Mouse (Mus musculus) right cerebral cortex, postnatal 36 days (tissue): Measurements from ENCODE around the gene Gm49384.

Experiments
- DNase-seq, 2 experiments: peaks; one replicate each; pipeline ENCODE4 v3.0.0; 2022; ENCODE audit warnings: low spot score in 2 of 2, mixed read lengths in 1 of 2

Gene Gm49384

GRCm38 (mm10) chr12:69204052-69204833 lies at the start of gene Gm49384:
TSS of gene Gm49384 (minus strand) at chr12:69204267.
- DNase-seq: no peak

GRCm38 (mm10) chr12:69253806-69254205 lies 49.7 kb upstream of the Gm49384 start:
- no peak for DNase-seq

DNA sequence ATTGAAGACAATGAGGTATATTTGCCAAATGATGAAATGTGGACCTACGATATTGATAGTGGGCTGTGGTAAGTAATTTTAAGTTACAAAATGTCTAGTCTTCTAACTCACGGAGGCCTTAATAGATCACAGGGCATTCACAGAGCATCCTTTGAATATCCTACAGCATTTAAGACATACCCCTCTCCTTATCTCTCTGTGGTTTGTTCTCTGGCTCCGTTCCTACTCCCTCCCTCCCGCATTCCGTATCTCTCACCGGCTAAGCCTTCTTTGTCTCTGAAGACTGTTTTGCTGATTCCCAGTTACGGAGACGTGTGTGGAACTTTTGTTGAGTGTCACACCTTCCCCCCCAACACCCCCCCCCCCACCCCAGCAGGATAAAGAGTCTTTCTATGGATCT lies 46.7 kb upstream of the Gm49384 start:
- no peak for DNase-seq

DNA sequence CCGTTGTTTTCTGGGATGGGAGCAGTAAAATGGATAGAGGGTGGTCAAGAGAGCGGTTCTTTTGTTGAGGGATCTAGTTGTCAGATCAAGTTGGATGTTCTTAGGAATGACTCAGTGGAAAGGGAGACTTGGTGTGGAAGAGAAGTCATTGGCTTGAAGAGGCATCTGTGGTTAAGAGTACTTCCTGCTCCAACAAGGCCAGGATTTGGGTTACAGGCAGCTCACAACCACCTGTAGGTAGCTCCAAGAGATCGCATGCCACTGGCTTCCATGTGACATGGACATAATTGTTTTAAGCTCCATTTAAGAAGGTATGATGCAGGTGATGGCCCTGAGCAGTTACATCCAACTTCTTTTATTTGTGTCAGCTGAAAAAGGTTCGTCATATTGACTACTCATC lies 45.7 kb upstream of the Gm49384 start:
- DNase-seq: no peak

DNA sequence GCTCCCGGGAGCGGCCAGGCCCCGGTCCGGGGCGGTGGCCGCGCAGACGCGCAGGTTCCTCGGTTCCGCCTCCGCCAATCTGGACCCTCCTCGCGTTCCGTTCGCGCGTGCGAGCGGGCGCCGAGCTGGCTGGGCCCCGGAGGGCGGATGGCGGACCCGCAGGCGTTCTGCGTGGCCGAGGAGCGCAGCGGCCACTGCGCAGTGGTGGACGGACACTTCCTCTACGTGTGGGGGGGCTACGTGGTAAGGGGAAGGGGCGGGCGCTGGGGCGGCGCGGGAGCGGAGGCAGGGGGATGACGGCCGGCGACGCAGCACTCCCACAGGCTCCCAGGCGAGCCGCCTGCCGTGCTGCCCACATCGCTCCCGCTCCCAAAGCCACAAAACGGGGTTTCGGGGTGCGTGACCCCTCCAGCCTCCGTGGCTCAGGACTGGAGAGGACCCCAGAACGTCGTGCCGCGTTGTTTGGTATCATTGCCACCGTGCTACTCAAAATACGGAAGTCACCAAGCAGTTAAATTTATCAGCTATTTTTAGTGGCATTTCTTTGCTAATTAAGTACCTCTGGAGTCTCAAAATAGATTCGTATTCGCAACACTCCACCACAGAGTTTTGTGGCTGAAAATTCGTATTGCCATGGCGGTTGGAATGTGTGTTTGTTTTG lies 37.8 kb upstream of the Gm49384 start:
- peak; percentile 56 to 59 for DNase-seq

- DNase-seq: no peak
These were observed 37.3 kb upstream of the Gm49384 start for GRCm38 (mm10) chr12:69241405-69241770.

GRCm38 (mm10) chr12:69240876-69241275 lies 36.8 kb upstream of the Gm49384 start, which contains the start of gene Klhdc1:
TSS of gene Klhdc1 (plus strand) at chr12:69241176.
- no peak for DNase-seq

DNA sequence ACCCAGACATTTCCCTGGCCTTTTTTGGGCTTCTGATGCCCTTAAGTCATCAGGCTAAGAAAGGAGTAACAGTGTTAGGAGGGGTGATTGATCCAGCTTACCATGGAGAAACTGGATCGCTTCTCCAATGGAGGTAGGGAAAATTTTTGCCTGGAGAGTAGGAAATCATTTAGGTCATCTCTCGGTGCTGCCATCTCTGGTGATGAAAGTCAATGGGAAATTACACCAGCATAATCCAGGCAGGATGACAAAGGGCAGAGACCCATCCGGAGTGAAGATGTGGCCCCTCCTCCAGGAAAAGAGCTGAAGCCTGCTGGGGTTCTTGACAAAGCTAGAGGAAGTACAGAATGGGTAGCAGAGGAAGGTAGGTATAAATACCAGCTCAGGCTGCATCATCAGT lies 34.2 kb upstream of the Gm49384 start:
- DNase-seq: no peak

- no peak for DNase-seq
These were observed 31.7 kb upstream of the Gm49384 start for GRCm38 (mm10) chr12:69235782-69236181.

DNA sequence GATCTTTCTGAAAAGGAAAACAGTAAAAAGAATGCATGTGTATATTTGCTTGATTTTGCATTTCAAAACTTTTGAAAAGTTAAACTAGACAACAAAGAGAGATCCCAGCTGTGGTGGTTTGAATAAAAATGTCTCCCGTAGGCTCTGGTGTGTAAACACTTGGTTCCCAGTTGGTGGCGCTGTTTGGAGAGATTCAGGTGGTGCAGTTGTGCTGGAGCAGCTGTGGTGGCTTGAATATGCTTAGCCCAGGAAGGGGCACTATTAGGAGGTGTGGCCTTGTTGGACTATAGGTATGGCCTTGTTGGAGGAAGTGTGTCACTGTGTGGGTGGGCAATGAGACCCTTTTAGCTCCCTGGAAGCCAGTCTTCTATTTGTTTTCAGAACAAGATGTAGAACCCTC lies 25.2 kb upstream of the Gm49384 start:
- no peak for DNase-seq

DNA sequence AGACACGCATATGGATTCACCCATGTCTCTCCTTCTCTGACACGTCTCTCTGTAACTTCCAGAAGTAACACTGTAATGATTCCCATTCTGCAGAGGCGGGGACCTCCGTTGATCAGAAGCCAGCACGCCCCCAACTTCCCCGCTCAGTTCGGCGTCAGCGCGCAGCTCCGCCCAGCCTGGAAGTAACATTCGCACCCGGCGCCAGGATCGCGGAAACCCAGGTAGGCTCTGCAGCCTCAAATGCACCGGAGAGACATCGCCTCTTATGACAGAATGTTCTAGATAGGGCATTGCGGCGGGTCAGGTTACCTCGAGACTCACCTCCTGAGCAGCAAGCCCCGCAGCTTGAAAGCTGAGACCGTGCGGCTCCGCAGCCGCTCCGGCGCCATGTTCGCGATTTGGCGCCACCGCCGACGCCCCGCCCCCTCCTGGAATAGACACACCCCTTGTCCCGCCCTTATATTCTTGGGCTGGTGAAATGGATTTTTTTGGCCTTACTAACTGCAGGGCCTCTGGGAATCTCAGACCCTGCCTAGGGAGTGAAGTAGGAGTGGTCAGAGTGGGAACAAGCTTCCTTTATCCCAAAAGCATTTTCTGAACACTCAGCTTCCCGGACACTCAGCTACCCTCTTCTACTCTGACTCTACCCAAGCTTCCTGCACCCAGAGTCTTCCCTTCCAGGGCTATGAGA lies 23.9 kb upstream of the Gm49384 start, which contains the start of gene Pole2:
Gene Pole2, minus strand, starts transcription at position 420 of the 691 bp plus-strand sequence.
- peak; percentile 59 to 64 for DNase-seq

DNA sequence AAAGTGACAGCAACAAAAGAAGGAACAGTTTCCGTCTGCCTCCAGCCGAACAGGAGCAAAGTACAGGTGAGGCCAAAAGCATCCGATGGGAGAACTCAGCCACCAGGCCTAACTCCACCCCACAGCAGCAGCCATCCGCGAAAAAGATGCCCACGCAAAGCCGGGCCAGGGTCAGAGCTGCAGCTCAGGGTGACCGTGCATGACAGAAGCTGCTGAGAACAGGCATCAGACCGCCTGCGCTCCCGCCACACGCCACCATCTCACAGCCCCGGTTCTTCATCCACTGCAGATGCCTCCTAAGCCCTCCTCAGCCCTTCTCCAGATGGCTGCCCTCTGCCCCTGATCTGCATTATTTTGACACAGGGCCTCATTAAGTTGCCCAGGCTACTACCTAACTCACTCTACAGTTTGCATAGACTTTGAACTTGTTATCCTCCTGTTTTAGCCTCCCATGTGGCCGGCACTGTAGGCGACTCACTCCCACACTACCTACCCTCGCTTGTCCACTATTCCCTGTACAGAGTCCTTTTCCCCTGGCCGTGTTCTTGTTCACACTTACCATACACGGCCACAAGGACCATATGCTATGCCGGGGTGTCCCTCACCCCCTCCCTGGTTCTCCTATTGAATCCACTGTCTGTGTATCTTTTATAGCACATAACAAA lies 16.7 kb upstream of the Gm49384 start:
- DNase-seq: no peak

GRCm38 (mm10) chr12:69216587-69216986 lies 12.5 kb upstream of the Gm49384 start:
- no peak for DNase-seq

DNA sequence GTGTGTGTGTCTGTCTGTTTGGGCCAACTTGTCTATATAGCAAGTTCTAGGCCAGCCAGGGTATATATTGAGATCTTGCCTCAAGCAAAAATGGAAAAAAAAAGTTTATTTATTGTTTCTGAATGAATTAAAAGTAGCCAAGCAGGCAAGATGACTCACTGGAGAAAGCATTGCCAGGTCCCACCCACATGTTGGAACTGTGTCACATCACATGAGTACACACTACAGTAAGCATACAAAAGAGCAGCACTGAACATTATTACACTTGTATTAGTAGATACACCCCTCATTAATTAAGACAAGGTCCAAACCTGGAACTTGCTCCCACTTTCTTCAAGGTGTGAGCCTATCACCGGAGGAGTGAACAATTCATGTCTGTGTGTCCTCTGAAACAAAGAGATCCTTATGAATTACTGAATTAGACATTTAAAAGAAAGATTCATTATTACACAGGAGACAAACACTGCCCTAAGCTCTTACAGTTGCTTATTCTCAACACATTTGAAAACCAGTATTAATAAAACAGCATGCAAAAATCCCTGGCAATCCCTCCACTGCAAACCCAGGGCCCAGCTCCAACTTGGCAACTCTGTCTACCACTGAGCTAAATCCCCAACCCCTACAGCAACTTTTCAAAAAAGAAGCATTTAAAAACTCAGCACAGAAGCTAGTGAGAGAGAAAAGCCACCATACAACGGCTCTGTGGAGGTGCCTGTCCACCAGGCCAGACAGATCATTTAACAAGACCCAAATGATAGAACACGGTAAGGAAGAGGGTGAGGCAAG lies 11.1 kb upstream of the Gm49384 start:
- DNase-seq: peak; percentile 26 to 47

DNA sequence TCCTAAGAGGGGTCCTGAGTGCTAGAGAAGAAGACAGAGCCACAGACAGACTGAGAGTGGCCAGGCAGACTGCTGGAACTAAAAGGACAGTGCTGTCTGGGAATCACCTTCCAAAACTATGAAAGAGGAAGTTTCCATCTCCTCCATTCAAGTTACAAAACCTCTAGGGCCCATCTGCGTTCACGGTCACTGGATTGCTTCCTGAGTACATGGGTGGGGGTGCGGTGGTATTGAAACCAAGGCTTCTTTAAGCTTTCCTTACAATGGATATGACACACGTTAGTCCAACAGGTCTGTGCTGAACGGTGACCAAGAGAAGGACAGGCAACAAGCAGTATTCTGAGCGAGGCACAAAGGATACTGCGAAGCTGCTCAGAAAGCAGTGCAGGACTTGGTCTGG lies 10.3 kb upstream of the Gm49384 start:
- DNase-seq: no peak

GRCm38 (mm10) chr12:69213186-69213777 lies 9.2 kb upstream of the Gm49384 start:
- DNase-seq: no peak

GRCm38 (mm10) chr12:69211057-69211456 lies 7.0 kb upstream of the Gm49384 start:
- no peak for DNase-seq

- DNase-seq: no peak
These were observed 6.3 kb upstream of the Gm49384 start for GRCm38 (mm10) chr12:69210056-69210979.

GRCm38 (mm10) chr12:69208520-69208919 lies 4.5 kb upstream of the Gm49384 start:
- no peak for DNase-seq

DNA sequence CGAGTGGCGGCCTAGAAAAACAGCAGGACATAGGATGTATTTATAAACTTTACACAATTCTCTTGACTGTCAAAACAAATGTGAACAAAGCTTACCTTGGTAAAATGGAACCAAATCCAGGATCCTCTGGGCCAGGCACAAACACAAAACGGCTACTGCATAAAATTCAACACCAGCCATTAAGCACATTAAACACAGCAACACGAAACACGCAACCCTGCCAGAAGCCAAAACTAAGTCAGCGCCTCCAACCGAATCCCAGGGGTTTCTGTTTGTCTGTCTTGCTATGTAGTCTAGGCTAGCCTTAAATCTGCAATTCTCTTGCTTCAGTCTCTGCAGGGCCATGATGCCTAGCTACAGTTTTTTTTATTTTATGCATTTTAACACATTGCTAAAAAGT lies 3.9 kb upstream of the Gm49384 start:
- DNase-seq: no peak
